Mouse (Mus musculus) thymus, postnatal 25 days (tissue): ENCODE measurements around the gene Omp.

Experiments used
- DNase-seq: peaks from one replicate; pipeline ENCODE4 v3.0.0; 2022

The Omp gene

DNA sequence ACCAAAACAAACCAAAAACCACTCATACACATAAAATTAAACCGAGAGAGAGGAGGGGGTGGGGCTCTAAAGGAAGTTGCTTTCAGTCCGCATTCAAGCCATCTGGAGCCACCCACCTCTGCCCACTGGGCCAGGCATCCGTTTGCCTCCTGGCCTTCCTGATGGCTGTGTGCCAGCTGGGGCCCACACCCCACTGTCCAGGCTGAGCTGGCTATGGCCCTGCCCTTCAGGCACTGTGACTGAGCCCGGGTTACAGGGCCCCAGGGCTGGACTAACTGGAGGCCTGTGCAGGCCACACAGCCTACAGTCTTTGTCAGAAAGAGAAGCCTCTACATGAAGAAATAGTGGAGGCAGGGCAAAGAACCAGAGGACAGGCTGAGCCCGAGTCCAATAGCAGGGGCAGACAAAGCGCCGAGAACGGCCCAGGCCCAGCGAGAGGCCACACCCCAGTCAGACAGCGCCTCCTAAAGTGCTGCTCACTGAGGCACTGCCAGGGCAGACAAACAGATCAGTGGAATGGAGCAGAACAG is 19.8 kb upstream of the Omp start:
- peak; percentile 63 for DNase-seq

DNA sequence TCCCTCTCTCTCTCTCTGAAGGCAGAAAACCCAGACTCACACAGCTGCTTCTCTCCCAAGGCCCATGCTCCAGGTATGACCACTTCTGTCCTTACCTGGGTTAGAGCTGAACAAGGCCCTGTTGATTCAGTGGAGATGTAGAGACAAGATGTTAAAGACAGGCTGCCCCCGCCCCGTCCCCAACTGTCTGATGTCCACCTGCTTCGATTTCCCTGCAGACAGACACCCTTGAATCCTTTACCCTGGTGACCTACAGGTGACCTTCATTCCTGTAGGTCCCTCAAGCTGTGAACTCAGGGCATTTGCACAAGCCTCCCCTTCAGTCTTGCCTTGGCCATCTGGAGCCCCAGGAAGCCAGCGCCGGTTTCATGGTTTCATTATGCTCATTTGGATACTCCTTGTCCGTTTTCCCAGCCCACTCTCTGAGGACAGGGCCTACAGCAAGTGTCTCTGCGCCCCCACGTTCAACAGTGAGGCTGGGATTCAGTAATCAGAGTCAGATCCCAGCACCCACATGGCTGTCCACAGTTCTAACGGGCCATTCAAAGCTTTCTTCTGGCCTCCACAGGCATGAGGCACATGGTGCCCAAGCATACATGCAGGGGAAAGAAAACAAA is 19.2 kb upstream of the Omp start:
- peak; percentile 63 for DNase-seq

DNA sequence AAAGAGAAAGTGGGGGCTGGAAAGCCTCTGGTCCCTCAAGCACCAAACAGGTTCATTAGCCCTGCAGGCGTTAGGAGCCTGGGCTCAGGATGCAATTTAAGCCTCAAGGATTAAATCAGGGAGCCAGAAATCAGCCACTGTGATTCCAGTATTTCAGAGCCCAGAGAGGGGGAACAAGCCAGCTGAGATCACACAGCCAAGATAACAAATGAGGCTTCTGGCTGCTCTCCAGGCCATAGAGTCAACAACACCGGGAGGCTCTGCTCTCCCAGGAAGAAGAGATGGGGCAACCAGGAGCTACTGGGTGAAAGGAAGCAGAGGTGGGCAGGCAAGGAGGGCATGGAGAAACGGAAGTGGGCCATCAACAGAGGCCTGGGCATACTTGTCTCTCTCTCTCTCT is 18.4 kb upstream of the Omp start:
- no peak for DNase-seq

DNA sequence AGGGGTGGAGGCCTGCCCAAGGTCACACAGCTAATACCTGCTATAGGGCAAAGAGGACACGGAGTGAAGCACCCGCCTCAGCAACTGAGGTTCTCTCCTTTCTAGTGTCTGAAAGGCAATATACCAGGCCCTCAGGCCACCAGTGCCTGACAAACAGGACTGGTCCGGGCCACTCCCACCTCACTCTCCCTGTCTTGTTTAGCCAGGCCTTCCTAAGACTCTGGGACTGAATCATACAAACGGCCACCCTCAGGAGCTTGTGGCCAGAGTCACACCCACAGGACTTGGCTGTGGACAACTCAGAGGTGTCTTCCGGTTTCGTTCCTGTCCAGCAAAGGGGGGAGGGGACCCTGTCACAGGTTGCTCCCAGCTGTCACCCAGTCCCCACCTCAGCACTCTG is 16.9 kb upstream of the Omp start:
- no peak for DNase-seq

DNA sequence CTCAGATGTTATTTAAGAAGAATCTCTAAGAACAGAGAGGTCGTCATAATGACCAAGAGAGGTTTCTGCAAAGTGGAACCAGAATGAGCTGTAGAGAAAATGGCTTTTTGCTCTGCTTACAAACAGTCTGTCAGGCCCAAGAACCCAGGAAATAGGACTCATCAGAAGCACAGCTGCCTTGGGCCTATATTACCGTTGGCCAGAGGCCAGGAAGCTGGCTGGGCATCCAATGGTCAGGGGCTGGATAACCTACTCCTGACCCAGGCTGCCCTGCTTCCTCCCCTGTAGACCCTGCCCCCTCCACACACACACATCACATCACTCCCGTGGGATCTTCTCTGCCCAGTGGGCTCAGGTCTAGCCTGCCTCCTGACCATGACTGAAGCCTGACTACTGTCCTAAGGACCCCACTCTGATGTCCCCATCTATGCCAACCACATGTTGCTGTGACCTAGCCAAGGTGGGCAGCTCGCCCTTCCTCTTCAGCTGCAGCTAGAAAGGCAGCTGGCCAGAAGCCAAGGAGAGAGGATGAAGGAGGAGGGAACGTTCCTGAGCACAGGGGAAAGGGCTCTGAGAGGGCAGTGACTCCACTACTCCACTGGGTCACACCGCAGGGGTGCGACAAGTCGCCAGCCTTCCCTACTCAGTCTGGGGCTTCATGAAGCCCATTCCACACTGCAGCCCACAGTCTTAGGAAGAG is 14.9 kb upstream of the Omp start:
- DNase-seq = no peak

DNA sequence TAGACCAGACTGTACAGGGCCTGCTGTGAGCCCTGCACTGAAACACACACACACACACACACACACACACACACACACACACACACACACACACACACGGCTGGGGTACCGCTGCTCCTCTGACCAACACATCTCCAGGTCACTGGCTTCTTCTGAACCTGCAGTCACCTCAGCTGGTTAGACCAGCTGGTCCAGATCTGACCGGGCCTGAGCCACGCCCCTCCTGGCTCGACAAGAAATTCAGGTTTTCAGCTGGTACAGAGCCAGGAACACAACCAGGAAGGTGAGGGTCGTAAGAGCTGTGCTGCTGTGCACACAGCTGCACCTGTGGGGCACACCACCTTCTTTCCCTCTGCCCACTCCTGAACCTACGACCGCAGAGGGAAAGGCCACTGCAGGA is 13.2 kb upstream of the Omp start:
- DNase-seq = no peak

DNA sequence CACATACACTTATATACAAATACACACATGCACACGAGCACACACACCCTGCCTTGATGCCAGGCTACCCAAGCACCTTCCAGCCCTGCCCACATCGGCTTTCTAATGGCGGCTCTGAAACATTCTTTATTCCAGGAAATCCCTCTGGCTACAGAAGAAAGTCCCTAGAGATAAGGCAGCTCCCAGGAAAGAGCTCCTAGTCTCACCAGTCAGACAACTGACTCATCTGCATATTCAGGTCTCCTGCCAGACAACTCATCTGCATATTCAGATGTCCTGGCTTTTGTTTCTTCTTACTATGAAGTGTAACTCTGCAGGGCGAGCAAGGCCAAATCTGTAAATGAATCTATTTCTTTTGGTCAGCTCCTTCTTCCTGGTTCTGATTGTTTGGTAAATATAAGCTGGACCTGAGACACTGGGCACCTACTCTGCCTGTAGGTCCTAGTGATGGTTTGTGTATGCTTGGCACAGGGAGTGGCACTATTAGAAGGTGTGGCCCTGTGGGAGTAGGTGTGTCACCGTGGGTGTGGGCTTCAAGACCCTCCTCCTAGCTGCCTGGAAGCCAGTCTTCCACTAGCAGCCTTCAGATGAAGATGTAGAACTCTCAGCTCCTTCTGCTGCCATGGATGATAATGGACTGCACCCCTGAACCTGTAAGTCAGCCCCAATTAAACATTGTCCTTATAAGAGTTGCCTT is 12.5 kb upstream of the Omp start:
- no peak for DNase-seq

DNA sequence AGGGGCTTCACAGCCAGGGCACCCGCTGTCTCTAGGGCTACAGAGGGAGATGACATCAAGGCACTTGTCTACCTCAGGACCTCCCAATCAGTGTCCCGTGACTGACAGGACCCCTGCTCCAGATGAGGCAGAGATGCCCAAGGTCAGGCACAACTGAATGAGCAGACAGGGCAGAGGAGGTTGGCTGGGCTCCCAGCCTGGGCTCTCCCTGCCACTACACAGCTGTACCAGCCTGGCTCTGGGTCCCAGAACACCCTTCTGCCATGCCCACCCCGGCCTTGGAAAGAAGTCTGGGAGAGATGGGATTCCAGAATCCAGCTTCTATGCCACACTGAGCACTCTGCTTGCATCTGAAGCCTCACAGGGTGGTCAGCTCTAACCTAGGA is 11.0 kb upstream of the Omp start:
- DNase-seq = peak; percentile 18

DNA sequence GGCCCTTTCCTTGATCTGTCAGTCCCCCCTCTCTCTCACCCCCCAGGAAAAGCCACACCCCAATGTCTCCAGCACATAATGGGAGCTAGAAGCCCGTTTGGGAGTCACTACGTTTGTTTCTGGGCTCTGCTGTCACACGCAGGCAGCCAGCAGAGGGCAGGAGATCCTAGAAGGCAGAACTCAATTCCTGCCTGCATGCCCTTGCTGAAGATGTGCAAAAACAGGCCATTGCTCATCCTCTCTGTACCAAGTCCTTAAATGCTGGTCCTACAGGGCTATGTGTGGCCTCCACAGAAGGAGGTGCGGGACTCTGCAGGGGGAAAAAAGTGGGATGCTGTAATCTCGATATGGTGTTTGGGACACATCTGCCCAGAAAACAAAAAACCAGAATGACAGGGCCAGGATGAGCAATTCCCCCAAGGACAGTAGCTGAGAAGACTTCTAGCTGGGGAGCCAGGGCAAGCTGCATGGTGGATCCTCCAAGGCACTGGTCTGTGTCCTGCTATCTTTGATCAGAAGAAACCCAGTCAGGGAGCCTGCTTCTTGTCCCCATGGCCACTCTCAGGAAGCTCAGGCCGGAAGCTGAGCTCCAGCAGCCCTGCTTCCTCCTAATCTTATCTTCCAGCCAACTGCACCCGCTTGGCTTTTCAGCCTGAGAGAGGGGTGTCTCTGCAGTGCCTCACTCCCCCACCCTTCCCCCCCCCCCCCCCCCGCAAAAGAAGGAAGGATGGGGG is 10.4 kb upstream of the Omp start:
- DNase-seq = peak; percentile 80

DNA sequence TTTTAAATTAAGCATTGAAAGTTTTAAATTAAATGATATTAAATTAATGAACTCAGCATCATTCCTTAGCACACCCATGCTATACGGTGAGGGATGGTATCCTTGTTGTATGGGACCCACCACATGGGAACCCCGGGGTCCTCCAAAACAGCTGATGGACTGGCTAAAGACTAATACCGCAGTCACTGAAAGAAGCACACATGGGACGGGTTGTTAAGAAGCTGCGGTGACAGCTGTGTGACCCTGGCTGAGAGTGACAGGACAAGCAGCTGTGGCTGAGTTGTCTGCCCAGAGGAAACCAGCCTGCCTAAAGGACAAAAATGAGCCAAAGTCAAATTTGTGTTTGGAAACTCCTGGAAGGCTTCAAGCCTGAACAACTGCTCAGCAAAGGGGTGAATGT is 8.6 kb upstream of the Omp start:
- no peak for DNase-seq

DNA sequence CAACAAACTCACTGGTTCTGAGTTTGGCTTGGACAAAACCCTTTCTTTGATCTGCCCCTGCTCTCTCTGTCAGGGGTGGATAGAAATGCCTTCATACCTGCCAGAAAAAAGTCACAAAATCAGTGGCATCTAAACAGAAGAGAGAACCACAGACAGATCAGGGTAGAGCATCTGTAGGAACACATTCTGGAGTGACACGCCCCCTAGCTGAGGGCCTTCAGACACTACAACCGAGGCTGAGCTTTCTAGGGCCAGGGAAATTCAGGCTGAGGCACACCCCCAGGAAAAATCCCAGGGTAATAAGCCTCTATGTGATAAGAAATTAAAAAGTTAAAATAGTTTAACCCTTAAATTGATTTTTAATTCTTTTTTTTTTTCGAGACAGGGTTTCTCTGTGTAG is 8.0 kb upstream of the Omp start:
- no peak for DNase-seq

DNA sequence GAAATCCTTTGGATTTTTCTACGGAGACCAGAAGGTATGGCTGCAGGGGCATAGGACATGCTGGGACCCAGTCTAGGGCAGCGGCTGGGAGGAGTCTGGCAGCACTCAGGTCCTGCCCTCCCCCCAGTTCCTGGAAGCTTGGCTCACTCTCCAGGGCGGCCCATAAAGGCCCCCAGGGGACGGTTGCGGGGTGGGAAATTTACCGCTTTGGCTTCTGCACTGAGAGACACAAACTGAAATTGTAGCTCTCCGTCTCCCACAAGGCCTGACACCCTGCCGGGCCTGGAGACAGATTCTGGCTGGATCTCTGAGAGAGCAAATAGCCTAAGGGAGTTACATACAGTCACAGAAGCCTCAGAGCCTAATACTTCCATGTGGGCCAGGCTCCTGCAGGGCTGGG is 7.1 kb upstream of the Omp start:
- no peak for DNase-seq

DNA sequence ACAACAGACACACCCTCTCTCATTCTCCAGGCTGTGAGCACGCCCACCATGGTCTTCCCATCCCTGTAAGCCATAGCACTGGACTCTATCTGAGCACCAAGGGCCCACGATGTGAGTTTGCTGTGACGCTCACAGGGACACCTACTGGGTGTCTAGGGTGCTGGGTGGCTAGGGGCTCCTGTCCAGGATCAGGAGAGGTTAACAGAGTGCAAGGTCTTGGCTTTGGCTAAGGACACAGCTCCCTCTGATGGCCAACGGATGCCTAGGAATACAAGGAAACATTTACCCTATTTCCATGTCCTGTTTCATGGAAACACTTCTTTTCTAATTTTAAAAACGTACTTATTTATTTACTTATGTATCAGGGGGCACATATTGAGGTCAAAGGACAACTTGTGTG is 5.2 kb upstream of the Omp start:
- no peak for DNase-seq

DNA sequence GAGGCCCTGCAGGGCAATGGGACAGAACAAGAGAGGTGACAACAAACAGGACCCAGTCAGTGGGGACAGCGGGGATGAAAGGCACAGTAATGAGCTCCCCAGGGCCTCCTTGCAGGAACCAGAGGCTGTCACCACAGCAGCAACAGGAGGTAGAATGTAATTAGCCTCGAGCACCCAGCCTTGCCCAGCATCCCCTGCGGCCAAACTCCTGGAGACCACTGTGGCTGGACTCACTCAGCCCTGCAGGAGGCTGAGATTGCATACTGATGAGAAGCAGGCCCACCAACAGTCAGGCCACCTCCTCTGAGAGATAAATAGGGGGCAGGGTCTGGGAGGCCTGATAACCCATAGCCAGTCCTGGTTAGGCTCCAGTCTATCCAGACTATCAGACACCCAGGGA is 4.5 kb upstream of the Omp start:
- DNase-seq = no peak

DNA sequence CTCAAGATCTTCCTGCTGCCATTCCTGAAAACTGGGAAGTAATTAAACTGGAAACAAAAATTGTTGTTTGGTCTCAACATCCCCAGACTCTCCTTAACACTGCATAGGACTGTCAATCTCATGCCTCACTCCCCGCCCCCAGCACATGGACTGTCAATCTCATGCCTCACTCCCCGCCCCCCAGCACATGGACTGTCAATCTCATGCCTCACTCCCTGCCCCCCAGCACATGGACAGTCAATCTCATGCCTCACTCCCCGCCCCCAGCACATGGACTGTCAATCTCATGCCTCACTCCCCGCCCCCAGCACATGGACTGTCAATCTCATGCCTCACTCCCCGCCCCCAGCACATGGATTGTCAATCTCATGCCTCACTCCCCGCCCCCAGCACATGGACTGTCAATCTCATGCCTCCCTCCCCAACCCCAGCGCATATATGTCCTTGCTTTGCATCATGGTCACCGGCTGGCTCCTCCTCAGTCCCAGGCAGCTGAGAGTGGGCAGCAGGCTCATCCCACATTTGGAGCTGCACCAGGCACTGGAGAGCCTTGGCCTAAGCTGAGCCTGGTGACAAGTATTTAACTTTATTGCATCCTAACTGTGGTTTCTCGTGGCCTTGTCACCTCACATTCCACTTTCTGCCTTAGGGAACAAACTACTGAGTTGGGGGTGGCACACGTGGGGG is 3.6 kb upstream of the Omp start:
- DNase-seq = no peak

DNA sequence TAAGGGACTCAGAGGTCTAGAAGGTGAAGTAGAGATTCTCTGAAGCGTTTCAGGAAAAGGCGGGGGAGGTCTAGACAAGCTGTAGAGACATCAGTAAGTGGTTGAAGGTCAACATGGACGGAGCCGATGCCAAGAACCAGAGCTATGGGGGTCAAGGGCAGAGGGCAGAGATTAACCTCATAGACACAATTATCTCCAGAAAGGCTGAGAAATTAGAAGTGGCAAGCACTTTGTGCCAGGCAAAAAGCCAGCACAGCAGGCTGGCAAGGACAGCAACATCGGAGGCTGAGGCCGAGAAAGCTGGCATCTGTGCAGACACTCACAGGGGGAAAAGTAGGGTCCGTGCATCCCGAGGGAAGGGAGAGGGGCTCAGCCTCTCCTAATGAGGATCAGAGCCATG is 2.5 kb upstream of the Omp start:
- no peak for DNase-seq

DNA sequence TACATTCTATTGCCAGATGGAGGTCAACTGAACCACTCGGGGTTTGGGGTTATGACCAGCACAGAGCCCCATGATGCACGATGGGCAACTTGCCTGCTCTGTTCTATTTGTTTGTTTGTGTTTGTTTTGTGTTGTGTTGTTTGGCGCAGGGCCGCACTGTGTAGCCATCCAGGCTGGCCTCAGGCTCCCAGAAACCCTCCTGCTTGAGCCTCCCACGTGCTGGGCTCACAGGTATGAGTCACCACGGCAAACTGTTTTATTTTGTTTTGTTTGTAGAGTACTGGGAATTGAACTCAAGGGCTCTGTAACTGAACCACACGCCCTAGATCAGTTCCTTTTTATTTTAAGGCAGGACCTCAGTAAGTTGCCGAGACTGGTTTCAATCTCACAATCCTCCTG is 1.1 kb upstream of the Omp start:
- DNase-seq = no peak

DNA sequence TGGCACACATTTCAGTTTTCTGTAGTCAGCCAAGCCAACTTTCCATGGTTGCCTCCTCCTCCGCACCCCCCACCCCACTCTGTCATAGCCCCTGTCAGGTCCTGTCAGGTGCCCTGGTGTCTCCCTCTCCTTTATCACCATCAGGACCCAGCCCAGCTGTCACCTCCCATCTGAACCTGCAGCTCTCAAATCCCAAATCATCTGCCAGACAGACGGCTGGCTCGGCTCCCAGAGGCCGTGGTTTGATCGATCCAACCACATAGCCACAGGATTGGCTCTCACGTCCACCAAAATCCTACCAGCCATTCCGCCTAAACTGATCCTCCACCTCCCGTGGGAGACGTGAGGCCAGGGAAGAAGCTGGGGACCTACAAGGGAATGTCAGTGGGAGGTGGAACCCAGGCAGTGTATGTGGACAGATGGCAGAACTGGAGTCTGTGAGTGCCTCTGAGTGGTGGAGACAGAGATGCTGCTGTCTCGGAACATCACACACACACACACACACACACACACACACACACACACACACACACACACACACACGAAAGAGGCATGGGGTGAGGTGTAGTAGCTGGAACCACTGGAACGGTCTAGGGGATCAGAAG is 642 bp upstream of the Omp start:
- DNase-seq = no peak

DNA sequence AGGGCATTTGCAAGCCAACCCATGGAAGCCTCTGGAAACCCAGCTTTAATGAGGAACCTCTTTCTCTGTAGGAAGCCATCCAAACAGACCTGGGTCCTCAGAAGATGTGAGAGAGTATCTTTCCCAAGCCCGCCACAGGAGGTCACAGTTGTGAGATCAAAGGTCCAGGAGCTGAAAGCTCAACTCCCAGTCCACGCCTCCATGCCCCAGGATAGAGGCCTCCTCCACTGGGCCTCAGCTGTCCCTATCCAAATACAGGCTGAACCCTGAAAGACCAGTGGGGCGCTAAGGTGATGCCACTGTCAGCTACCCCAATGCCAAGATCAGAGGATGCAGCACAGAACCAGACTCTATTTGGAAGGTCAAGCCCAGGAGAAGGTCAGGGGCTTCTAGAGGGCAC is 2.7 kb downstream of the Omp start:
- no peak for DNase-seq

DNA sequence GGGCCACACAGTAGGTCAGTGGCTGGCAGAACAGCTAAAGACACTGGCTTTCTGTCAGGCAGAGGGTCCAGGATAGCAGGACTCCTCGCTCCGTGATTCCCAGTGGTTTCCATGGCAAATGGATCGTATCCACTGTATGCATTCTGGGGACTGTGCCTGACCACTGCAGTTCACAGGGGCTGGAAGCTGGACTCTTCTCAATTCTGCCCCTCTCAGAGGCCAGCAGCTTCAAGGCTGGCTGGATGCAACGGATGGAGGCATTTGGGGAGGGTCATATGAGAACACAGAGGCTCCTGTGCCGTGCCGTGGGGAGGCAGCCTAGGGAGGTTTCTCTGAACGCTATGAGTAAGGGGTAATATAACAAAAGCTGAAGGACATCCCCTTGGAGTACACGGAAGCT is 3.1 kb downstream of the Omp start:
- DNase-seq = no peak

DNA sequence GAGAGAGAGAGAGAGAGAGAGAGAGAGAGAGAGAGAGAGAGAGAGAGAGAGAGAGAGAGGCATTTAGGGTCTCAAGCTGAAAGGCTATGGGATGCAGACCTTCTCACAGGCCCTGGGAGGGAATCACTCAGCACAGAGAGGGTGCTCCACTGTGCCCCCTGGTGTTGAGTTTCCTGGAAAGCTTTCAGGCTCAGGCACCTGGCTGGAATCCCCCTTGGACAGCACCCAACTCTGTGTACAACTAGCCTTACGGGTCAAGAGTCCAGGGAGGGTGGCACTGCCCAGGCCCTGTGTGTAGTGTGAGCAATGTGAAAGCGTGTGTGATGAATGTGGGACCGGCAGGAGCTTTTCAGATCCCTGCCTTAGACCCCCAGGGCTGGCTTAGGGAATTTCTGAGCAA is 4.1 kb downstream of the Omp start:
- peak; percentile 37 for DNase-seq

DNA sequence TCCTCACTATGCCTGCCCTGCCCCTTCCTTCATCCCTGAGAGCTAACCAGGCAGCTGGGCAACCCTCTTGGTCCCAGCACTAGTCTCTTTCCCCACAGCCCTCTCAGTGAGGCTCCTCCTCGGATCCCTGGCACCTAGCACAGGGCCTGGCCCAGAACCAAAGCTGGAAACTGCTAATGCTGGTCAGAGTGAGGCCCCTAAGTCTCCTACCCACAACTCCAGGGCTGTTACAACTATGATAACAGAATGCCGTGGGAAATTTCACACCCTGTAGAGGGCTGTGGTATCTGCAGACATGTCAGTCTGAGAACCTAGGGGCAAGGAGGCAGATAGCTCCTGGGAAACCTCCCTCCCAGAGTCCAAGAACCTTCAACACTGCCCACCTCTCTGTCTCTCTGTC is 4.7 kb downstream of the Omp start:
- DNase-seq = no peak

DNA sequence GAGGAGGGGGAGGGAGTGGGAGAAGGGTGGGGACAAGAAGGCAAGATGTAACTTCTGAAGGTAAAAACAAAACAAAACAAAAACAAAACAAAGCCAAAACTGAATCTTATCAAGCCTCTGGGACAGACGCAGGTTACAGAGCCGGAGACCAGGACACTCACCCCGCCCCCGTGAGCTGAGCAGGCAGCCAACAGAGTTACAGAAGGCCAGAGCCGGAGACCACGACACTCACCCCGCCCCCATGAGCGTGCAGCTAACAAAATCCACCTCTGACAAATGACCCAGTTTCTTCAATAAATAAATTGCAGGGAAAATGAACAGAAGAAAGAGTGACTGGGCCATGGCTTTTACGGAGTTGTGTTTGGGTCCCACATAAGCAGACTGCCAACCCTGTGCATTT is 6.1 kb downstream of the Omp start:
- DNase-seq = no peak
